Mouse (Mus musculus) myocyte (in vitro differentiated cells): Measurements from ENCODE around the gene Tmem167b. TPM values are rescaled to one million over a fixed set of nuclear protein-coding genes. Genes with fewer than 3 reads are reported as not detected.

Source experiments
- H3K27me3 ChIP-seq: one replicate; pipeline ENCODE4 v1.6.1; 2011; ENCODE audit not compliant: control insufficient read depth, insufficient read depth, insufficient read length
- H3K36me3 ChIP-seq: one replicate; pipeline ENCODE4 v1.6.1; 2011; ENCODE audit not compliant: control insufficient read depth, insufficient read depth
- H3K4me2 ChIP-seq: one replicate; pipeline ENCODE4 v1.6.1; 2011; ENCODE audit warnings: low read depth, control low read depth
- H3K4me3 ChIP-seq: one replicate; pipeline ENCODE4 v1.5.1; 2011; ENCODE audit warnings: mild to moderate bottlenecking, control low read depth, moderate library complexity
- H3K79me2 ChIP-seq: one replicate; pipeline ENCODE4 v1.6.1; 2011; ENCODE audit not compliant: control insufficient read depth, insufficient read depth
- H3ac ChIP-seq: one replicate; pipeline ENCODE4 v1.6.1; 2011; ENCODE audit not compliant: control insufficient read depth, insufficient read length
- CEBPB ChIP-seq: IDR thresholded peaks from 2 replicates; pipeline ENCODE4 v1.6.1; 2011; ENCODE audit warnings: mild to moderate bottlenecking, moderate library complexity; ENCODE audit not compliant: poor library complexity, insufficient read depth, severe bottlenecking
- E2F4 ChIP-seq: IDR thresholded peaks from one replicate; pipeline ENCODE4 v1.6.1; 2011; ENCODE audit warnings: mild to moderate bottlenecking, control low read depth, moderate library complexity; ENCODE audit not compliant: insufficient read depth
- MAX ChIP-seq: IDR thresholded peaks from one replicate; pipeline ENCODE4 v1.6.1; 2011; ENCODE audit warnings: low read depth, mild to moderate bottlenecking, control low read depth
- MYOD1 ChIP-seq, 3 experiments: IDR thresholded peaks; one replicate each; pipeline ENCODE4 v1.6.1; 2011; ENCODE audit warnings: control low read depth in 2 of 3, low read depth in 2 of 3, mild to moderate bottlenecking in 2 of 3, moderate library complexity in 1 of 3; ENCODE audit not compliant: insufficient read length in 2 of 3, control insufficient read depth in 1 of 3
- MYOG ChIP-seq, 3 experiments: IDR thresholded peaks; one replicate each; pipeline ENCODE4 v1.6.1; 2011; ENCODE audit warnings: control low read depth in 2 of 3, low read depth in 2 of 3, mild to moderate bottlenecking in 2 of 3; ENCODE audit not compliant: insufficient read length in 2 of 3, control insufficient read depth in 1 of 3, insufficient read depth in 1 of 3
- POLR2A ChIP-seq: IDR thresholded peaks from one replicate; pipeline ENCODE4 v1.6.1; 2011; ENCODE audit warnings: low read depth, mild to moderate bottlenecking, control low read depth, moderate library complexity; ENCODE audit not compliant: insufficient read length
- POLR2AphosphoS2 ChIP-seq: IDR thresholded peaks from one replicate; pipeline ENCODE4 v1.6.1; 2011; ENCODE audit warnings: low read depth, control low read depth; ENCODE audit not compliant: insufficient read length
- REST ChIP-seq: IDR thresholded peaks from one replicate; pipeline ENCODE4 v1.6.1; 2011; ENCODE audit warnings: mild to moderate bottlenecking, control low read depth, moderate library complexity; ENCODE audit not compliant: insufficient read depth, insufficient read length
- SRF ChIP-seq: IDR thresholded peaks from one replicate; pipeline ENCODE4 v1.6.1; 2011; ENCODE audit warnings: low read depth; ENCODE audit not compliant: control insufficient read depth, insufficient read length
- TCF12 ChIP-seq: IDR thresholded peaks from one replicate; pipeline ENCODE4 v1.6.1; 2011; ENCODE audit warnings: mild to moderate bottlenecking, control low read depth; ENCODE audit not compliant: poor library complexity, insufficient read depth, severe bottlenecking
- TCF3 ChIP-seq: IDR thresholded peaks from one replicate; pipeline ENCODE4 v1.6.1; 2011; ENCODE audit warnings: low read depth, control low read depth; ENCODE audit not compliant: insufficient read length
- USF1 ChIP-seq: IDR thresholded peaks from one replicate; pipeline ENCODE4 v1.6.1; 2011; ENCODE audit warnings: low read depth, mild to moderate bottlenecking, control low read depth, moderate library complexity
- polyA plus RNA-seq: library from polyadenylated mRNA; unstranded; fragments of >200 nt; fragmentation: generic; extraction: Trizol; gene quantifications from one replicate; pipeline ENCODE4 v1.2.1, GENCODE M21; 2012; ENCODE audit warnings: missing spikeins

Gene Tmem167b
- polyA plus RNA-seq, 1 experiment: 21.7 TPM

DNA sequence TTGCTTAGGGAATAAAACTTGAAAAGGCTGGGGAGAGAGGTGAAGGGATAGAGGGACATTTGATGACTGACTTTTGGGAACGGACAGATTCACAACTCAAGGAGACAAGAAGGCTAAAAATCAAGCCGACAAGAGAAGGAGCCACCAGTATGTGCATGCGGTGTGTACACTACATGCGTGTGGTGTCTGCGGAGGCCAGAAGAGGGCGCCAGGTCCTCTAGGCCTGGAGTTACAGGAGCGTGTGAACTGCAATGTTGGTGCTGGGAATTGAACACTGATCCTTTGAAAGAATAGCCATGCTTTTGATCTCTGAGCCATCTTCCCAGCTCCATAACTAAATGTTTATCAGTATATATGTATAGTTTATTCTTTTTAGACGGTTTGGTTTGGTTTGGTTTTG is 33.8 kb downstream of the Tmem167b start:
- H3K4me3 ChIP-seq: no peak overlapping the region
- H3ac ChIP-seq: no peak overlapping the region
- H3K27me3 ChIP-seq: peaks cover 20% of the 10 kb centered on the region
- TF ChIP-seq MYOG (IDR thresholded peaks at IDR 0.05; ENCODE audit: control insufficient read depth in 1 of 3, insufficient read depth in 1 of 3, insufficient read length in 2 of 3, low read depth in 2 of 3) (no peak), CEBPB (no peak), POLR2A (no peak), REST (no peak), E2F4 (no peak), MAX (no peak), MYOD1 (IDR thresholded peaks at IDR 0.05; ENCODE audit: control insufficient read depth in 1 of 3, insufficient read length in 2 of 3, low read depth in 2 of 3) (no peak), SRF (no peak), TCF12 (no peak), USF1 (no peak), POLR2AphosphoS2 (no peak), TCF3 (no peak)
- no peaks in the 10 kb centered on the region for H3K79me2 ChIP-seq
- H3K4me2 ChIP-seq: no peak overlapping the region
- no peaks in the 10 kb centered on the region for H3K36me3 ChIP-seq

DNA sequence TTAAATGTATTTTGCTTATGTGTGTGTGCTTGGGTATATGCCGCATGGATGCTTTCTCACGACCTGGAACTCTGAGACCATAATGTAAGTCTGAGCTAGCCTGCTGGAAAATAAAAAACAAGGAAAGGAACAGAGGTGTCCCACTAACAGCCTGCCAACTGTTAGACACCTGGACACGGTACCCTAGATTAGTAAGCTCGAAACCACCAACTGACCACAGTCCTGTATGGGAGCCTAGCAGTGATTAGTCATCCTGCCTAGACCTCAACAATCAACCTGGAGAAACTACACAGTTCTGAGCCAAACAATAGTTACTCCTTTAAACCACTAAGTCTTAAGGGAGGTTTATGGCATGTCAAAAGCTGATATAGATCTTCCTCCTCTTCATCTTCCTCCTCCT is 38.9 kb downstream of the Tmem167b start:
- Histone ChIP-seq H3ac (no peak overlapping the region), H3K79me2 (no peaks in the 10 kb centered on the region), H3K4me2 (no peak overlapping the region), H3K27me3 (peaks cover 46% of the 10 kb centered on the region), H3K4me3 (no peak overlapping the region), H3K36me3 (no peaks in the 10 kb centered on the region)
- TF ChIP-seq E2F4: no peak
- no peak for TF ChIP-seq REST
- TF ChIP-seq POLR2A: no peak
- no peak for TF ChIP-seq SRF

DNA sequence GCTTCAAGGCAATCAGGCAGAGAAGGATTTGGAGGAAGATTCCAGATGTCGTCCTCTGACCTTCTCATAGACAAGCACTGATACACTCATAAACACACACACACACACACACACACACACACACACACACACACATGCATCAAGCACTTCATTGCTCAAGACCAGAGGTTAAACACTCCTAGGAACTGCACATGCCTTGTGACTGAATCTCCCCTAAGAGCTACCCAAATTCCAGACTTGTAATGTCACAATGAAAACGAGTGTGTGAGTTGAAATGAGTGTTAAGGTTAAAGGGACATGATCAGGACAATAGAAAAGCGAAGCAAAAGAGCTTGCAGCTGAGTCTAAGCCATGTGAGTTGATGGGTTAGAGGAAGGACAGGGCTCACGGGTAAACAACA is 44.0 kb downstream of the Tmem167b start:
- Histone ChIP-seq H3K79me2 (no peaks in the 10 kb centered on the region), H3ac (no peak overlapping the region), H3K4me2 (no peak overlapping the region), H3K27me3 (peaks cover 38% of the 10 kb centered on the region), H3K36me3 (no peaks in the 10 kb centered on the region), H3K4me3 (no peak overlapping the region)
- no peak for TF ChIP-seq SRF
- TF ChIP-seq POLR2AphosphoS2: no peak
- TF ChIP-seq TCF3: no peak
- TF ChIP-seq E2F4: no peak
- no peak for TF ChIP-seq MAX
- TF ChIP-seq POLR2A: no peak
- TF ChIP-seq CEBPB: no peak
- TF ChIP-seq USF1: no peak
- TF ChIP-seq TCF12: no peak
- no peak for TF ChIP-seq REST
- TF ChIP-seq MYOD1 (IDR thresholded peaks at IDR 0.05; ENCODE audit: control insufficient read depth in 1 of 3, insufficient read length in 2 of 3, low read depth in 2 of 3): no peak

DNA sequence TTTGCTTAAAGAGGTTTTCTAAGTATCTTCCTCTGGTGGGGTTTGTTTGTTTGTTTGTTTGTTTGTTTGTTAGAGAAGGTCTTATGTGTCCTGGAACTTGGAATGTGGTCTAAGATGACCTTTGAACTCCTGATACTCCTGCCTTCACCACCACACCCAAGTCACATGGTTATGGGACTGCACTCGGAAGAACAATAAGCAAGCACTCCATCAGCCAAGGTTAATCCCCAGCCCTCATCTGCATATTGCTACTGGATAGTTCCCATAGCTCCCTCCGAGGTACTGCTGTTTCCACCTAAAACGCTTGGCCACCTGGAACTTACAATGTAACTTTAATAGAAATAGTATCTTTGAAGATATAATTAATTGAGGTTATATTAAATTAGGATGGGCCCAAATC is 48.8 kb downstream of the Tmem167b start:
- H3K27me3 ChIP-seq: peaks cover 43% of the 10 kb centered on the region

DNA sequence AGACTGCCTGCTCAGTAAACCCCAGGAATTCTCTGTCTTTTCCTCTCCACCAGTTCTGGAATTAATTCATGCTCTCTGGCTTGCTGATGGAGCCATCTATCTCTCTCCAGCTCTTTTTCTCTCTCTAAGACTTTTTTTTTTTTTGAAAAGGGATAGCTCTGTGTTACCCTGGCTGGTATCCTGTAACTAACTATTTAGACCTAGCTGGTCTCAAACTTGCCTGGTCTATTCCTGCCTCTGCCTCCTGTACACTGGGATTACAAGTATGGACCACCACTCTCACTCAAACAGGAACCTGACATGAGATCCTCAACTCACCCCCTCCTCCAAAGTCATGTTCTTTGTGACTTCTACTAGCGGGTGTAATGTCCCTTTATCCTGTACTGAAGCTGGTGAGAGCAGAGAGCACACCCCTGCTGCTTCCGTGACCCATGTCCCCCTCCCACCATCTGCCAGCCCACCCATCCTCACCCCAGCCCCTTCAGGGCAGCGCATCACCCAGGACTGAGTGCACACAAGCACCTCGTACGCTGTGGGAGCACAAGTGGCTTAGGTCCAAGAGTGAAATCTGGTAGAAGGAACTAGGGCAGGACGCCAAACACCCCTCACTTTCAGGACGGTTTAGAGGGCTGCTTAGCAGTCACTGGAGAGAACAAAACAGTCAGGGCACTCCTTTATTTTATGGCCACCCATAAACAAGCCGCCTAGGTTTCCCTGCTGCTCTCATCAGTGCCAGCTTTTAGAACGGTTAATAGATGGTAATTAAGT is 51.4 kb downstream of the Tmem167b start:
- H3K4me2 ChIP-seq: no peak overlapping the region
- no peak for TF ChIP-seq MYOD1 (IDR thresholded peaks at IDR 0.05; ENCODE audit: control insufficient read depth in 1 of 3, insufficient read length in 2 of 3, low read depth in 2 of 3)
- no peaks in the 10 kb centered on the region for H3K79me2 ChIP-seq
- no peaks in the 10 kb centered on the region for H3K36me3 ChIP-seq
- peaks cover 55% of the 10 kb centered on the region for H3K27me3 ChIP-seq
- H3K4me3 ChIP-seq: no peak overlapping the region
- H3ac ChIP-seq: no peak overlapping the region

More for the DNA sequence above, 48.8 kb downstream of the Tmem167b start:
- Histone ChIP-seq H3ac (no peak overlapping the region), H3K79me2 (no peaks in the 10 kb centered on the region), H3K4me2 (no peak overlapping the region), H3K36me3 (no peaks in the 10 kb centered on the region), H3K4me3 (no peak overlapping the region)
- no peak for TF ChIP-seq CEBPB
- TF ChIP-seq USF1: no peak
